Mouse (Mus musculus): Measurements from ENCODE around the gene Zfp143. TPM values are rescaled to one million over a fixed set of nuclear protein-coding genes. Genes with fewer than 3 reads are reported as not detected.
"Not testable (repeated sequence)": the region's sequence is repeated elsewhere in the genome, so short reads cannot be mapped to it uniquely, and the experiment has no call there.

Gene Zfp143
- total RNA-seq, 2 experiments from 2014 or later, result 8.9 to 10.0 TPM

GRCm38 (mm10) chr7:110122565-110123422 lies 61.8 kb downstream of the Zfp143 start:
- intact Hi-C loops (cut with DNase I), result loop anchor here (2.0 to 5.0 kb wide), 2 partner anchors 42 to 60 kb away; partner anchors contain the start of gene Zfp143
- peak; percentile 78 for DNase-seq (ENCODE audit: low spot score)

DNA sequence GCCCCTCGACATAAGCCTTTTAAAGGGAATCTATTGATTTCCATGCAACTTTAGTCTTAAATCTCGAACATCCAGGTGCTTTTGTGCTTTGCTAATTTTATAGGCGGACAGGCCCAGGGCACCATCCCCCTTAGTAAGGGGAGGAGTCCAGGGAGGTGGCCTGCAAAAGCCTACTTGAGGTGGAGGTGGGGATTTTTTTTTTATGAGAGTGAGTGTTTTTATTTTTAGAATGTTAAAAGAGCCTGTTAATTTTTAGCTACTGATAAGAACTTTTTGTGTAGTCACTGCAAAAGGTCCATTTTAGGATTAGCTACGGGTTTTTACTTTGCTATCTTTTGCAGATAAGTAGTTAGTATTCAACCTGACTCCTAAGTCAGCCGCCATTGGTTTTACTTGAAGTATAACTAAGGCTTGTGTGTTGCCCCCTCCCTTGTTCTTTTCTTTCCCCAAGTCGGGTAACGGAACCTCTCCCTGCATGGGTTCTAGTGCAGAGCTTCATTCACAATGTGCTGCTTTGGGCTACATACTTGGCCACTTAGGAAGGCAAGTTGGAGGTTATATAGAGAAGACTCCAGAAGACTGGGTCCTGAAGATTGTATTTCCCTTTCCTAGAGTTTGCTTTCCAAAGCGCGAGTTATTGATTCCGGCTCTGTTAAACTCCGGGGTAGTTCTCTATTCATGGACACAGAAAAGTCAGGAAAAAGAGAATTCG lies 63.0 kb downstream of the Zfp143 start:
- no peak for DNase-seq (ENCODE audit: low spot score)

GRCm38 (mm10) chr7:110128566-110128965 lies 67.5 kb downstream of the Zfp143 start:
- intact Hi-C loops (cut with DNase I), result no loop called here

More for the DNA sequence above, 63.0 kb downstream of the Zfp143 start:
- intact Hi-C loops (cut with DNase I), result loop anchor here (2.0 to 5.0 kb wide), 2 partner anchors 41 to 62 kb away; partner anchors contain the start of gene Zfp143

GRCm38 (mm10) chr7:110132272-110132671 lies 71.3 kb downstream of the Zfp143 start:
- intact Hi-C loops (cut with DNase I); DNase-seq (ENCODE audit: low spot score): not testable (repeated sequence)

More at GRCm38 (mm10) chr7:110128566-110128965, 67.5 kb downstream of the Zfp143 start:
- no peak for DNase-seq (ENCODE audit: low spot score)

GRCm38 (mm10) chr7:110133988-110134387 lies 73.0 kb downstream of the Zfp143 start:
- intact Hi-C loops (cut with DNase I), result no loop called here
- DNase-seq (ENCODE audit: low spot score), result no peak

- intact Hi-C loops (cut with DNase I), result no loop called here
- no peak for DNase-seq (ENCODE audit: low spot score)
Measured at GRCm38 (mm10) chr7:110138538-110138937, 77.5 kb downstream of the Zfp143 start.

DNA sequence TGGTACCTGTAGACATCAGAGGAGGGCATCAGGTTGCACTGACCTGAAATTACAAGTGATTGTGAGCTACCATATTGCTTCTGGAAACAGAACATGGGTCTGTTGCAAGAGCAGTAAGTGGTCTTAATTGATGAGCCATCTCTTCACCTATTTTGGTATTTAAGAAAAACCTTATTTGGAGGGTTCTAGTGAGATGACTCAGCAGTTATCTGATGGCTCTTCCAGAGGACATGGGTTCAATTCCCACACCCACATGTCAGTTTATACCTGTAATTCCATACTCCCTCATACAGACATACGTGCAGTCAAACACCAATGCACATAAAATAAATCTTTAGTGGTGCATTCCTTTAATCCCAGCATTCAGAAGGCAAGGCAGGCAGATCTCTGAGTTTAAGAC lies 82.8 kb downstream of the Zfp143 start:
- intact Hi-C loops (cut with DNase I), result no loop called here
- DNase-seq (ENCODE audit: low spot score), result no peak

Other genes starting within 250 kb of the Zfp143 start
- gene Scube2, start 195.5 kb upstream of the Zfp143 start, total RNA-seq (2021), result 10 to 100 TPM; 22.6 to 24.0 TPM
- 100 to 1,000 TPM; 144 to 148 TPM for gene Dennd5a, start 100.7 kb upstream of the Zfp143 start, total RNA-seq (2021)
- 10 to 100 TPM; 45.8 to 56.8 TPM for gene Tmem41b, start 74.3 kb upstream of the Zfp143 start, total RNA-seq (2021)
- 100 to 1,000 TPM in 1 of 2 experiments, 10 to 100 TPM in 1; 98.6 to 101 TPM for gene Ipo7, start 42.9 kb upstream of the Zfp143 start, total RNA-seq (2021)
- 10 to 100 TPM in 1 of 2 experiments, 1 to 10 TPM in 1; 6.4 to 11.0 TPM for gene Wee1, start 60.8 kb downstream of the Zfp143 start, total RNA-seq (2021)
- gene Swap70, start 160.5 kb downstream of the Zfp143 start, total RNA-seq (2021), result 10 to 100 TPM; 12.7 to 14.3 TPM